Mouse (Mus musculus) lung, adult 2 months (tissue): ENCODE measurements at regions not wholly inside any gene's neighbourhood (a gene's known extent, or its start where the extent isn't known, plus 50 kb on each side); places are given as distances from the start of the nearest gene placed in this dataset.

ENCODE experiments used
- CTCF ChIP-seq: fragments of 200-500 bp; IDR thresholded peaks from 2 replicates; pipeline ENCODE4 v1.5.1; 2011; ENCODE audit warnings: mild to moderate bottlenecking, low read length, control low read depth; ENCODE audit not compliant: insufficient read depth
- POLR2A ChIP-seq: fragments of 200-500 bp; IDR thresholded peaks from 2 replicates; pipeline ENCODE4 v1.6.1; 2011; ENCODE audit warnings: low read depth, mild to moderate bottlenecking, control low read depth, low read length, borderline replicate concordance; ENCODE audit errors: extremely low read depth

GRCm38 (mm10) chr1:88808508-88808907 lies 106.5 kb upstream of the Arl4c start:
- TF ChIP-seq CTCF (no peak), POLR2A (no peak)
